Mouse (Mus musculus) E14TG2a.4 (cell line): ENCODE data around the gene Serinc5.
"Not testable (repeated sequence)": the region's sequence is repeated elsewhere in the genome, so short reads cannot be mapped to it uniquely, and the experiment has no call there.

Source experiments
- H3K27me3 ChIP-seq: 2 replicates; pipeline ENCODE4 v1.6.1; 2014; ENCODE audit warnings: low read length, control low read depth; ENCODE audit not compliant: insufficient read depth
- H3K36me3 ChIP-seq: 2 replicates; pipeline ENCODE4 v1.6.1; 2014; ENCODE audit warnings: low read length, control low read depth; ENCODE audit not compliant: insufficient read depth
- H3K4me1 ChIP-seq: replicated peaks from 2 replicates; pipeline ENCODE4 v1.6.1; 2014; ENCODE audit warnings: low read depth, low read length, control low read depth
- H3K4me3 ChIP-seq: replicated peaks from 2 replicates; pipeline ENCODE4 v1.5.1; 2014; ENCODE audit warnings: mild to moderate bottlenecking, low read length
- H3K9me3 ChIP-seq: 2 replicates; pipeline ENCODE4 v1.6.1; 2014; ENCODE audit warnings: low read length, control low read depth
- CTCF ChIP-seq: conservative IDR thresholded peaks from 2 replicates; pipeline ENCODE4 v1.5.1; 2014; ENCODE audit warnings: low read length
- NANOG ChIP-seq: IDR thresholded peaks from 2 replicates; pipeline ENCODE4 v1.6.1; 2014; ENCODE audit warnings: borderline replicate concordance, low read length, mixed read lengths
- POU5F1 ChIP-seq: IDR thresholded peaks from 2 replicates; pipeline ENCODE4 v1.6.1; 2014; ENCODE audit warnings: low read length, borderline replicate concordance

The Serinc5 gene

GRCm38 (mm10) chr13:92589255-92589654 lies 21.6 kb upstream of the Serinc5 start:
- TF ChIP-seq NANOG (no peak), CTCF (no peak), POU5F1 (no peak)
- no peaks in the 10 kb centered on the region; the same call in 1 of the 2 replicates for H3K9me3 ChIP-seq
- no peak overlapping the region for H3K4me3 ChIP-seq
- H3K36me3 ChIP-seq = no peaks in the 10 kb centered on the region
- H3K4me1 ChIP-seq = peaks cover 8% of the 10 kb centered on the region
- peaks cover 6% of the 10 kb centered on the region; the same call in 1 of the 2 replicates for H3K27me3 ChIP-seq

- Histone ChIP-seq H3K36me3 (no peaks in the 10 kb centered on the region), H3K4me1 (peaks cover 8% of the 10 kb centered on the region), H3K9me3 (no peaks in the 10 kb centered on the region; the same call in 1 of the 2 replicates), H3K27me3 (0 out of 2 replicates have a peak, but pooled peaks cover 6% of the 10 kb centered on the region), H3K4me3 (no peak overlapping the region)
- TF ChIP-seq NANOG (no peak), CTCF (no peak), POU5F1 (no peak)
These were observed 19.7 kb upstream of the Serinc5 start for GRCm38 (mm10) chr13:92591225-92591624.

GRCm38 (mm10) chr13:92592268-92592785 lies 18.6 kb upstream of the Serinc5 start:
- TF ChIP-seq NANOG (no peak), POU5F1 (no peak), CTCF (no peak)
- Histone ChIP-seq H3K4me3 (no peak overlapping the region), H3K4me1 (peaks cover 8% of the 10 kb centered on the region), H3K36me3 (no peaks in the 10 kb centered on the region), H3K27me3 (peaks cover 3% of the 10 kb centered on the region; the same call in 1 of the 2 replicates), H3K9me3 (no peaks in the 10 kb centered on the region; the same call in 1 of the 2 replicates)

GRCm38 (mm10) chr13:92592786-92593635 lies 17.9 kb upstream of the Serinc5 start:
- Histone ChIP-seq H3K9me3 (no peaks in the 10 kb centered on the region; the same call in 1 of the 2 replicates), H3K4me1 (peaks cover 8% of the 10 kb centered on the region), H3K4me3 (no peak overlapping the region), H3K27me3 (no peaks in the 10 kb centered on the region; the same call in 1 of the 2 replicates), H3K36me3 (no peaks in the 10 kb centered on the region)
- TF ChIP-seq NANOG = no peak
- no peak for TF ChIP-seq POU5F1
- no peak for TF ChIP-seq CTCF

- peaks cover 8% of the 10 kb centered on the region for H3K4me1 ChIP-seq
- H3K27me3 ChIP-seq = no peaks in the 10 kb centered on the region; the same call in 1 of the 2 replicates
- no peaks in the 10 kb centered on the region for H3K36me3 ChIP-seq
- no peak overlapping the region for H3K4me3 ChIP-seq
- H3K9me3 ChIP-seq = no peaks in the 10 kb centered on the region; the same call in 1 of the 2 replicates
- TF ChIP-seq NANOG (no peak), CTCF (no peak), POU5F1 (no peak)
These were observed 17.0 kb upstream of the Serinc5 start for GRCm38 (mm10) chr13:92593731-92594396.

- Histone ChIP-seq H3K36me3 (no peaks in the 10 kb centered on the region), H3K4me1 (peaks cover 8% of the 10 kb centered on the region), H3K9me3 (no peaks in the 10 kb centered on the region; the same call in 1 of the 2 replicates), H3K4me3 (no peak overlapping the region), H3K27me3 (no peaks in the 10 kb centered on the region; the same call in 1 of the 2 replicates)
- TF ChIP-seq CTCF (no peak), POU5F1 (no peak)
These were observed 16.4 kb upstream of the Serinc5 start for GRCm38 (mm10) chr13:92594481-92594880.

GRCm38 (mm10) chr13:92594907-92595306 lies 16.0 kb upstream of the Serinc5 start:
- no peaks in the 10 kb centered on the region for H3K36me3 ChIP-seq
- H3K9me3 ChIP-seq = no peaks in the 10 kb centered on the region; the same call in 1 of the 2 replicates
- no peak for TF ChIP-seq CTCF
- no peak for TF ChIP-seq NANOG
- no peak for TF ChIP-seq POU5F1
- no peaks in the 10 kb centered on the region; the same call in 1 of the 2 replicates for H3K27me3 ChIP-seq
- peaks cover 8% of the 10 kb centered on the region for H3K4me1 ChIP-seq
- no peak overlapping the region for H3K4me3 ChIP-seq

GRCm38 (mm10) chr13:92595424-92595823 lies 15.5 kb upstream of the Serinc5 start:
- H3K9me3 ChIP-seq = no peaks in the 10 kb centered on the region; the same call in 1 of the 2 replicates
- H3K36me3 ChIP-seq = no peaks in the 10 kb centered on the region
- no peak overlapping the region for H3K4me3 ChIP-seq
- no peak for TF ChIP-seq CTCF
- TF ChIP-seq POU5F1 = no peak
- TF ChIP-seq NANOG = no peak
- H3K4me1 ChIP-seq = peaks cover 8% of the 10 kb centered on the region
- H3K27me3 ChIP-seq = no peaks in the 10 kb centered on the region; the same call in 1 of the 2 replicates

- Histone ChIP-seq H3K4me1 (peaks cover 14% of the 10 kb centered on the region), H3K9me3 (peaks cover 18% of the 10 kb centered on the region)
- H3K27me3 ChIP-seq, H3K4me3 ChIP-seq, H3K36me3 ChIP-seq: not testable (repeated sequence)
These were observed 5.6 kb upstream of the Serinc5 start for GRCm38 (mm10) chr13:92605306-92605705.
